Mouse (Mus musculus) MEL (cell line): ENCODE data around the gene Ctcf. TPM values are rescaled to one million over a fixed set of nuclear protein-coding genes. Genes with fewer than 3 reads are reported as not detected.

Experiments used
- DNase-seq: peaks from one replicate; pipeline ENCODE4 v3.0.0; 2011; ENCODE audit warnings: low read depth, low spot score
- H3K27ac ChIP-seq: 2 replicates; pipeline ENCODE4 v1.5.1; 2012; ENCODE audit warnings: low read depth, mild to moderate bottlenecking, control low read depth, low read length, moderate library complexity; ENCODE audit not compliant: control insufficient read depth
- H3K27me3 ChIP-seq, 2 experiments: fragments of 150-350 bp in 1 of 2; sonication (generic) in 1 of 2; 2 replicates each; pipeline ENCODE4 v1.6.1; 2012; ENCODE audit warnings: low read length in 2 of 2, mild to moderate bottlenecking in 2 of 2, improper control_type of control experiment in 1 of 2, moderate library complexity in 1 of 2; ENCODE audit not compliant: insufficient read depth in 2 of 2, control insufficient read depth in 1 of 2
- H3K36me3 ChIP-seq, 2 experiments: 2 replicates each; pipeline ENCODE4 v1.6.1; 2012 to 2014; ENCODE audit warnings: low read length in 2 of 2, improper control_type of control experiment in 1 of 2, inconsistent platforms in 1 of 2, mild to moderate bottlenecking in 1 of 2; ENCODE audit not compliant: insufficient read depth in 2 of 2, control insufficient read depth in 1 of 2
- H3K4me1 ChIP-seq, 2 experiments: fragments of 150-350 bp in 1 of 2; sonication (generic) in 1 of 2; 2 replicates each; pipeline ENCODE4 v1.6.1; 2012; ENCODE audit warnings: low read length in 2 of 2, improper control_type of control experiment in 1 of 2, mild to moderate bottlenecking in 1 of 2; ENCODE audit not compliant: insufficient read depth in 2 of 2, control insufficient read depth in 1 of 2
- H3K4me3 ChIP-seq, 2 experiments: fragments of 150-350 bp in 1 of 2; sonication (generic) in 1 of 2; 2 replicates each; pipeline ENCODE4 v1.5.1; 2012; ENCODE audit warnings: low read depth in 2 of 2, low read length in 2 of 2, mild to moderate bottlenecking in 2 of 2, moderate library complexity in 2 of 2, control low read depth in 1 of 2, improper control_type of control experiment in 1 of 2; ENCODE audit not compliant: control insufficient read depth in 1 of 2, insufficient read depth in 1 of 2
- H3K79me2 ChIP-seq: 2 replicates; pipeline ENCODE4 v1.6.1; 2012; ENCODE audit warnings: mild to moderate bottlenecking, low read length, moderate library complexity; ENCODE audit not compliant: control insufficient read depth, poor library complexity, insufficient read depth
- H3K9ac ChIP-seq: 2 replicates; pipeline ENCODE4 v1.6.1; 2012; ENCODE audit warnings: low read depth, mild to moderate bottlenecking, control low read depth, low read length, moderate library complexity; ENCODE audit not compliant: control insufficient read depth, poor library complexity, severe bottlenecking
- H3K9me3 ChIP-seq: fragments of 150-350 bp; sonication (generic); replicated peaks from 2 replicates; pipeline ENCODE4 v1.6.1; 2012; ENCODE audit warnings: mild to moderate bottlenecking, low read length, improper control_type of control experiment, moderate library complexity; ENCODE audit not compliant: insufficient read depth
- BHLHE40 ChIP-seq: IDR thresholded peaks from 2 replicates; pipeline ENCODE4 v1.6.1; 2012; ENCODE audit warnings: low read depth, mild to moderate bottlenecking, inconsistent platforms, low read length, improper control_type of control experiment, borderline replicate concordance
- CHD1 ChIP-seq: IDR thresholded peaks from 2 replicates; pipeline ENCODE4 v1.6.1; 2012; ENCODE audit warnings: low read depth, mild to moderate bottlenecking, inconsistent platforms, low read length, improper control_type of control experiment
- E2F4 ChIP-seq: IDR thresholded peaks from 2 replicates; pipeline ENCODE4 v1.6.1; 2011; ENCODE audit warnings: low read depth, low read length, improper control_type of control experiment, borderline replicate concordance
- ELF1 ChIP-seq: IDR thresholded peaks from 2 replicates; pipeline ENCODE4 v1.6.1; 2014; ENCODE audit warnings: low read depth, mild to moderate bottlenecking, inconsistent platforms, low read length, improper control_type of control experiment, moderate library complexity
- ETS1 ChIP-seq: IDR thresholded peaks from 2 replicates; pipeline ENCODE4 v1.6.1; 2012; ENCODE audit warnings: low read depth, mild to moderate bottlenecking, inconsistent platforms, low read length, improper control_type of control experiment, moderate library complexity
- HCFC1 ChIP-seq: IDR thresholded peaks from 2 replicates; pipeline ENCODE4 v1.6.1; 2012; ENCODE audit warnings: low read depth, mild to moderate bottlenecking, inconsistent platforms, low read length, improper control_type of control experiment, moderate library complexity
- MAZ ChIP-seq: IDR thresholded peaks from 2 replicates; pipeline ENCODE4 v1.6.1; 2012; ENCODE audit warnings: low read depth, mild to moderate bottlenecking, inconsistent platforms, low read length, improper control_type of control experiment
- MEF2A ChIP-seq: IDR thresholded peaks from 2 replicates; pipeline ENCODE4 v1.6.1; 2014; ENCODE audit warnings: low read depth, mild to moderate bottlenecking, inconsistent platforms, low read length, improper control_type of control experiment; ENCODE audit not compliant: poor library complexity, insufficient replicate concordance, severe bottlenecking; ENCODE audit errors: extremely low read depth
- MYB ChIP-seq: IDR thresholded peaks from 2 replicates; pipeline ENCODE4 v1.6.1; 2011; ENCODE audit warnings: mild to moderate bottlenecking, low read depth, low read length, improper control_type of control experiment
- MYC ChIP-seq: IDR thresholded peaks from 2 replicates; pipeline ENCODE4 v1.6.1; 2011; ENCODE audit warnings: low read depth, mild to moderate bottlenecking, low read length, improper control_type of control experiment, moderate library complexity
- POLR2A ChIP-seq, 2 experiments: IDR thresholded peaks; 2 replicates each; pipeline ENCODE4 v1.6.1; 2011 to 2012; ENCODE audit warnings: low read length in 2 of 2, mild to moderate bottlenecking in 2 of 2, control low read depth in 1 of 2, improper control_type of control experiment in 1 of 2, low read depth in 1 of 2, moderate library complexity in 1 of 2; ENCODE audit not compliant: control insufficient read depth in 1 of 2, insufficient read depth in 1 of 2, poor library complexity in 1 of 2
- POLR2AphosphoS2 ChIP-seq: IDR thresholded peaks from 2 replicates; pipeline ENCODE4 v1.6.1; 2011; ENCODE audit warnings: low read length, improper control_type of control experiment
- POLR2AphosphoS5 ChIP-seq: IDR thresholded peaks from 2 replicates; pipeline ENCODE4 v1.6.1; 2012; ENCODE audit warnings: low read depth, borderline replicate concordance, mild to moderate bottlenecking, inconsistent platforms, low read length, moderate library complexity, mixed read lengths
- RCOR1 ChIP-seq: IDR thresholded peaks from 2 replicates; pipeline ENCODE4 v1.6.1; 2012; ENCODE audit warnings: low read depth, mild to moderate bottlenecking, inconsistent platforms, low read length, improper control_type of control experiment
- SIN3A ChIP-seq: IDR thresholded peaks from 2 replicates; pipeline ENCODE4 v1.6.1; 2012; ENCODE audit warnings: low read length, improper control_type of control experiment, inconsistent platforms
- TAL1 ChIP-seq: IDR thresholded peaks from 2 replicates; pipeline ENCODE4 v1.6.1; 2012; ENCODE audit warnings: mild to moderate bottlenecking, inconsistent platforms, low read length, moderate library complexity, mixed read lengths
- TBP ChIP-seq: IDR thresholded peaks from 2 replicates; pipeline ENCODE4 v1.8.0; 2011; ENCODE audit warnings: low read depth, low read length, improper control_type of control experiment
- TCF12 ChIP-seq: IDR thresholded peaks from 2 replicates; pipeline ENCODE4 v1.6.1; 2014; ENCODE audit warnings: low read depth, mild to moderate bottlenecking, inconsistent platforms, low read length, improper control_type of control experiment, moderate library complexity
- USF2 ChIP-seq, 2 experiments: IDR thresholded peaks; 2 replicates each; pipeline ENCODE4 v1.6.1; 2011 to 2012; ENCODE audit warnings: improper control_type of control experiment in 2 of 2, low read length in 2 of 2, borderline replicate concordance in 1 of 2, inconsistent platforms in 1 of 2, low read depth in 1 of 2, mild to moderate bottlenecking in 1 of 2; ENCODE audit not compliant: insufficient read depth in 1 of 2
- ZC3H11A ChIP-seq: IDR thresholded peaks from 2 replicates; pipeline ENCODE4 v1.6.1; 2012; ENCODE audit warnings: low read depth, mild to moderate bottlenecking, inconsistent platforms, low read length, improper control_type of control experiment
- ZKSCAN1 ChIP-seq: IDR thresholded peaks from 2 replicates; pipeline ENCODE4 v1.6.1; 2012; ENCODE audit warnings: low read depth, mild to moderate bottlenecking, inconsistent platforms, low read length, improper control_type of control experiment, moderate library complexity
- ZNF384 ChIP-seq: IDR thresholded peaks from 2 replicates; pipeline ENCODE4 v1.6.1; 2012; ENCODE audit warnings: low read depth, mild to moderate bottlenecking, inconsistent platforms, low read length, improper control_type of control experiment
- polyA plus RNA-seq, 2 experiments: library from polyadenylated mRNA; stranded (reverse) in 1 of 2; unstranded in 1 of 2; fragments of >175 nt in 1 of 2; fragments of >200 nt in 1 of 2; gene quantifications; 2 replicates each; pipeline versions ENCODE4 v1.2.1 to v1.2.4; 2012; ENCODE audit warnings: low replicate concordance in 2 of 2, low read depth in 1 of 2; ENCODE audit not compliant: insufficient read length in 2 of 2, insufficient read depth in 1 of 2, missing spikeins in 1 of 2
- total RNA-seq: library from RNA; depleted of rRNA; stranded (reverse); fragments of 300-350 nt; gene quantifications from 2 replicates; pipeline ENCODE4 v1.2.3, GENCODE M21; 2012

Ctcf gene
- total and polyA plus RNA-seq, 3 experiments: 40.7 to 670 (median 87.1) TPM

GRCm38 (mm10) chr8:105690978-105691377 is 54.6 kb downstream of the Ctcf start:
- no peak for TF ChIP-seq USF2 (IDR thresholded peaks at IDR 0.05; ENCODE audit: borderline replicate concordance in 1 of 2, insufficient read depth in 1 of 2, low read depth in 1 of 2, low read length in 2 of 2)
- no peak for TF ChIP-seq POLR2AphosphoS5
- TF ChIP-seq ELF1: no peak
- no peak for TF ChIP-seq SIN3A
- TF ChIP-seq BHLHE40: no peak
- no peak for TF ChIP-seq TBP
- no peak for TF ChIP-seq MAZ
- no peak for TF ChIP-seq TCF12
- no peak for TF ChIP-seq ZKSCAN1
- TF ChIP-seq E2F4: no peak
- no peak for TF ChIP-seq MYB
- no peak for TF ChIP-seq ZC3H11A
- no peak for TF ChIP-seq MYC
- no peak for TF ChIP-seq RCOR1
- TF ChIP-seq CHD1: no peak
- no peak for TF ChIP-seq ZNF384
- no peak for TF ChIP-seq POLR2A (IDR thresholded peaks at IDR 0.05; ENCODE audit: control insufficient read depth in 1 of 2, insufficient read depth in 1 of 2, low read depth in 1 of 2, low read length in 2 of 2, poor library complexity in 1 of 2)
- TF ChIP-seq ETS1: no peak
- TF ChIP-seq TAL1: no peak
- H3K4me1 ChIP-seq: no peaks in the 10 kb centered on the region
- H3K36me3 ChIP-seq: no peaks in the 10 kb centered on the region; a peak in 1 of 4 replicates

GRCm38 (mm10) chr8:105692449-105693182 is 56.2 kb downstream of the Ctcf start:
- TF ChIP-seq POLR2AphosphoS2: no peak
- no peak for TF ChIP-seq TCF12
- TF ChIP-seq ZKSCAN1: no peak
- no peak for TF ChIP-seq HCFC1
- no peak for TF ChIP-seq MYB
- no peak for TF ChIP-seq MEF2A
- TF ChIP-seq, all 39 proteins: peak for 0
- Histone ChIP-seq H3K4me3 (no peak overlapping the region), H3K36me3 (no peaks in the 10 kb centered on the region; a peak in 1 of 4 replicates), H3K79me2 (no peaks in the 10 kb centered on the region), H3K4me1 (no peaks in the 10 kb centered on the region), H3K9me3 (no peaks in the 10 kb centered on the region), H3K27ac (no peak overlapping the region), H3K27me3 (no peaks in the 10 kb centered on the region), H3K9ac (no peak overlapping the region)
- DNase-seq: no peak

More at GRCm38 (mm10) chr8:105690978-105691377, 54.6 kb downstream of the Ctcf start:
- Histone ChIP-seq H3K9ac (no peak overlapping the region), H3K27me3 (no peaks in the 10 kb centered on the region), H3K27ac (no peak overlapping the region), H3K4me3 (no peak overlapping the region), H3K9me3 (no peaks in the 10 kb centered on the region), H3K79me2 (no peaks in the 10 kb centered on the region)
- DNase-seq: no peak
